Mouse (Mus musculus): Measurements from ENCODE around the gene R3hcc1l. TPM values are rescaled to one million over a fixed set of nuclear protein-coding genes. Genes with fewer than 3 reads are reported as not detected.
A peak's percentile ranks its signal among the peaks of the same experiment; 100 is the strongest.

Gene R3hcc1l
- polyA plus RNA-seq, 1 experiment from 2014 or later = 19.2 TPM

GRCm38 (mm10) chr19:42537600-42537999 is 19.0 kb downstream of the R3hcc1l start:
- Histone ChIP-seq H3K9ac (ENCODE audit: low read length) (no peak overlapping the region), H3K4me3 (ENCODE audit: low read length) (no peak overlapping the region), H3K4me2 (ENCODE audit: low read depth, low read length) (no peak overlapping the region), H3K4me1 (replicated peaks; ENCODE audit: control insufficient read depth, insufficient read depth, low read length) (peaks cover 5% of the 10 kb centered on the region), H3K9me3 (ENCODE audit: control insufficient read depth, low read length) (no peaks in the 10 kb centered on the region), H3K27me3 (ENCODE audit: control insufficient read depth, insufficient read depth, low read depth, low read length) (no peaks in the 10 kb centered on the region), H3K36me3 (ENCODE audit: control insufficient read depth, insufficient read depth, low read length) (no peaks in the 10 kb centered on the region), H3K27ac (ENCODE audit: low read length) (no peak overlapping the region)
- 97% methylated on average over 1 of the region's 1 CpGs for WGBS
- ATAC-seq (ENCODE audit: low read depth) = no peak

- WGBS = 63% methylated on average over 2 of the region's 2 CpGs
- Histone ChIP-seq H3K27ac (ENCODE audit: low read length) (no peak overlapping the region), H3K9me3 (ENCODE audit: control insufficient read depth, low read length) (no peaks in the 10 kb centered on the region), H3K4me2 (ENCODE audit: low read depth, low read length) (no peak overlapping the region), H3K27me3 (ENCODE audit: control insufficient read depth, insufficient read depth, low read depth, low read length) (no peaks in the 10 kb centered on the region), H3K4me3 (ENCODE audit: low read length) (no peak overlapping the region), H3K9ac (ENCODE audit: low read length) (no peak overlapping the region), H3K4me1 (replicated peaks; ENCODE audit: control insufficient read depth, insufficient read depth, low read length) (peaks cover 5% of the 10 kb centered on the region), H3K36me3 (ENCODE audit: control insufficient read depth, insufficient read depth, low read length) (no peaks in the 10 kb centered on the region)
- no peak for ATAC-seq (ENCODE audit: low read depth)
These were observed 20.4 kb downstream of the R3hcc1l start for GRCm38 (mm10) chr19:42538911-42539310.

DNA sequence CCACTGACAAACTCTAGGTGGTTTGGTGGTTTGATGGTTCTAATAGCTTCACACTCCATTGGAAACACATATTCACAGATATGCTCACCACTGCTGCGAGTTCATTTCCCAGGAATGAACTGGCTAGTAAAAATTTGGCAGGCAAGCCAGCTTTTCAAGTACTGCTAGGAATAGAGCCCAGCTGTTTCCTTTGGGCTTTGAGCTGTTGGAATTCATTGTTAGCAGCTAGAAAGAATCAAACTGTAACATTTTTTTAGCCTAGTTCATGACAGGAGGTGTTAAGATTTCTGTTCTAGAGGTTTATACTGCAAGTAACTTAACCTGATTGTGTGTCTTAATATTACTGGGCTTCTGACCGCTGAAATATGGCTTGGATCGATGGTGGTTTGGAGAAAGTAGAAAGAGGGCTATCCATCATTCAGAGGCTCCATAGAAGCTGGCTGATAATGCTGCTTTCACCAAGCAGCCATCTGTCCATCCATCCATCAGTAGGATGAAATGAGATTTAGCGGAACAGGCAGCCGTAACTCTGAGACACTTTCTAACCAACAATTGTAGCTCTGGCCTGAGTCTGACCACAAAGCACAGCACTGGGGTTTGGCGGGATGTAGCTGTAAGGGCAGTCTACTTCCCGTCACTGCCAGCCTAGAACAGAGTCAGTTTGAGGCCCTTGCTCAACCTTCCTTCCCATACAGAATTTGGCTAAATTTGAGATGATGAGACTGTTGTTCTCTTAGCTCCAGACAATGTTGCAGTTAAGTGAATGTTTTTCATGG is 21.0 kb downstream of the R3hcc1l start:
- WGBS = 45% methylated on average over 7 of the region's 7 CpGs
- ATAC-seq (ENCODE audit: low read depth) = peak; percentile 76

DNA sequence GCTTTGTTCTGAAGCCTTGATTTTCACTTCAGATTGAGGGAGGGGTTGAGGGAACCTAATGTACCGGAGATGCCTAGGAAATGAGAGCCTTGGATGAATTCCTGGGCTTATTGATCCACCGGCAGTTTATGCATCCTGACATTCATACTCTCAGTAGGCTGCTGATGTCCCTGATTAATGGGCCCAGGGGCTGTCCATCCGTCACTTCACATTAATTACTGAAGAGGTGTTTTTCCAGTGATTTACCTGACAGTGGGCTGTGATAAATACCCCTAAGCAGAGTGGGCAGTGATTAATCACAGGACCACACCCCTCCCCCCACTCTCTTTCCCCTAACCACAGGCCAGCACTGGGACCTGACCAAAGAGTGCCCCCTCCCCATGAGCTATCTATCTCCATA is 22.1 kb downstream of the R3hcc1l start:
- no peak overlapping the region for H3K27ac ChIP-seq (ENCODE audit: low read length)
- 81% methylated on average over 3 of the region's 3 CpGs for WGBS
- no peaks in the 10 kb centered on the region for H3K9me3 ChIP-seq (ENCODE audit: control insufficient read depth, low read length)
- peaks cover 5% of the 10 kb centered on the region for H3K4me1 ChIP-seq (replicated peaks; ENCODE audit: control insufficient read depth, insufficient read depth, low read length)
- no peaks in the 10 kb centered on the region for H3K27me3 ChIP-seq (ENCODE audit: control insufficient read depth, insufficient read depth, low read depth, low read length)
- H3K4me3 ChIP-seq (ENCODE audit: low read length) = no peak overlapping the region
- H3K36me3 ChIP-seq (ENCODE audit: control insufficient read depth, insufficient read depth, low read length) = no peaks in the 10 kb centered on the region
- no peak overlapping the region for H3K4me2 ChIP-seq (ENCODE audit: low read depth, low read length)
- ATAC-seq (ENCODE audit: low read depth) = no peak
- no peak overlapping the region for H3K9ac ChIP-seq (ENCODE audit: low read length)

More for the DNA sequence above, 21.0 kb downstream of the R3hcc1l start:
- no peaks in the 10 kb centered on the region for H3K27me3 ChIP-seq (ENCODE audit: control insufficient read depth, insufficient read depth, low read depth, low read length)
- H3K4me3 ChIP-seq (ENCODE audit: low read length) = no peak overlapping the region
- H3K4me2 ChIP-seq (ENCODE audit: low read depth, low read length) = no peak overlapping the region
- no peak overlapping the region for H3K9ac ChIP-seq (ENCODE audit: low read length)
- H3K9me3 ChIP-seq (ENCODE audit: control insufficient read depth, low read length) = no peaks in the 10 kb centered on the region
- no peak overlapping the region; the same call in 1 of the 2 replicates for H3K27ac ChIP-seq (ENCODE audit: low read length)
- H3K4me1 ChIP-seq (replicated peaks; ENCODE audit: control insufficient read depth, insufficient read depth, low read length) = peaks cover 5% of the 10 kb centered on the region
- no peaks in the 10 kb centered on the region for H3K36me3 ChIP-seq (ENCODE audit: control insufficient read depth, insufficient read depth, low read length)

DNA sequence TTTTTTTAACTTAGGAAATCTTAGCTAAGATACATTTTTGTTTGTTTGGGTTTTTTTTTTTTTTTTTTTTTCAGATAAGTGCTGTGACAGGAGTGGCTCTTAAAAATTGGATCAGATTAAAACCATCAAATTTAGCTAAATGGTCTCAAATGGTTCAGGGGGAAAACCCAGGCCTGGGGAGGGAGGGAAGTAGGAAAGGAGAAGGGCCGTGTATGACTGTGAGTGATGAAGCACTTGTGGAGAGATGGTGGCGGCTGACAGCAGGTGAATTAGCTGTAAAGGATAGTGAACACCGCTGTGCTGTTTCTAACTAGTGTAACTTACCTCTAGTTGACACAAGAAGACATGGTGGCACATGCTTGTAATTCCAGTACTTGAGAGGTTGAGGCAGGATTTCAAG is 40.1 kb downstream of the R3hcc1l start:
- 75% methylated on average over 3 of the region's 3 CpGs for WGBS
- no peak for ATAC-seq (ENCODE audit: low read depth)
- H3K27me3 ChIP-seq (ENCODE audit: control insufficient read depth, insufficient read depth, low read depth, low read length) = no peaks in the 10 kb centered on the region
- no peak overlapping the region for H3K4me3 ChIP-seq (ENCODE audit: low read length)
- H3K36me3 ChIP-seq (ENCODE audit: control insufficient read depth, insufficient read depth, low read length) = peaks cover 3% of the 10 kb centered on the region; the same call in 1 of the 2 replicates
- H3K4me1 ChIP-seq (replicated peaks; ENCODE audit: control insufficient read depth, insufficient read depth, low read length) = no peaks in the 10 kb centered on the region
- no peak overlapping the region for H3K27ac ChIP-seq (ENCODE audit: low read length)
- H3K4me2 ChIP-seq (ENCODE audit: low read depth, low read length) = no peak overlapping the region
- no peak overlapping the region for H3K9ac ChIP-seq (ENCODE audit: low read length)
- no peaks in the 10 kb centered on the region for H3K9me3 ChIP-seq (ENCODE audit: control insufficient read depth, low read length)

GRCm38 (mm10) chr19:42561991-42562390 is 43.4 kb downstream of the R3hcc1l start:
- H3K4me1 ChIP-seq (replicated peaks; ENCODE audit: control insufficient read depth, insufficient read depth, low read length) = no peaks in the 10 kb centered on the region
- WGBS = 97% methylated on average over 1 of the region's 1 CpGs
- H3K4me3 ChIP-seq (ENCODE audit: low read length) = no peak overlapping the region
- no peaks in the 10 kb centered on the region for H3K27me3 ChIP-seq (ENCODE audit: control insufficient read depth, insufficient read depth, low read depth, low read length)
- no peak overlapping the region for H3K9ac ChIP-seq (ENCODE audit: low read length)
- H3K9me3 ChIP-seq (ENCODE audit: control insufficient read depth, low read length) = no peaks in the 10 kb centered on the region
- H3K4me2 ChIP-seq (ENCODE audit: low read depth, low read length) = no peak overlapping the region
- no peak overlapping the region for H3K27ac ChIP-seq (ENCODE audit: low read length)
- H3K36me3 ChIP-seq (ENCODE audit: control insufficient read depth, insufficient read depth, low read length) = peaks cover 3% of the 10 kb centered on the region; the same call in 1 of the 2 replicates
- ATAC-seq (ENCODE audit: low read depth) = no peak

GRCm38 (mm10) chr19:42562981-42563380 is 44.4 kb downstream of the R3hcc1l start:
- Histone ChIP-seq H3K27ac (ENCODE audit: low read length) (no peak overlapping the region), H3K9ac (ENCODE audit: low read length) (no peak overlapping the region), H3K9me3 (ENCODE audit: control insufficient read depth, low read length) (no peaks in the 10 kb centered on the region), H3K27me3 (ENCODE audit: control insufficient read depth, insufficient read depth, low read depth, low read length) (no peaks in the 10 kb centered on the region), H3K4me3 (ENCODE audit: low read length) (no peak overlapping the region), H3K36me3 (ENCODE audit: control insufficient read depth, insufficient read depth, low read length) (peaks cover 3% of the 10 kb centered on the region; the same call in 1 of the 2 replicates), H3K4me2 (ENCODE audit: low read depth, low read length) (no peak overlapping the region), H3K4me1 (replicated peaks; ENCODE audit: control insufficient read depth, insufficient read depth, low read length) (no peaks in the 10 kb centered on the region)
- WGBS = 98% methylated on average over 3 of the region's 3 CpGs
- ATAC-seq (ENCODE audit: low read depth) = no peak

DNA sequence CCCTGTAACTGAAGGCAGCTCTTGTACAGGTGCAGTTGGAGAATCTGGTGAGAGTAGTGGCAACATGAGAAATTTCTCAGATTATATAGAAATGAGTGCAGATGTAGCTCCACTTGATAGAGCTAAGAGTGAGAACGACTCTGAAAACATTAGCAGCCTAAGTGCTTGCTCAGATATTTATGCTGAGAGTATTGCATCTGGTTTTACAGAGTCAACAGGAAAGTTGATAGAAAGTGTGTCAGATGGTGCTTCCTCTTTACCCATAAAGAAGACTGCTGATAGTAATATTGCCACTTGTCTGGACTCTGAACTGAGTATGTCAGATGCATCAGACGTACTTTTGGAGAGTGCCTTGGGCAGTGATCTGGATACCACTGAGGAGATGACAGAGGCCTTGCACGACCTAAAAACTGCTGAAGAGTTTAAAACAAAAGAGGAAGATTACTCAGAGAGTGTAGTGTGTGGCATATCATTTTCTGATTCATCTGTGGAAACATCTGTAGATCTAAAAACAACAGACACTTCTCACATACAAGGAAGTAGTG is 45.2 kb downstream of the R3hcc1l start:
- 79% methylated on average over 3 of the region's 3 CpGs for WGBS
- H3K9ac ChIP-seq (ENCODE audit: low read length) = no peak overlapping the region
- no peaks in the 10 kb centered on the region for H3K27me3 ChIP-seq (ENCODE audit: control insufficient read depth, insufficient read depth, low read depth, low read length)
- H3K4me3 ChIP-seq (ENCODE audit: low read length) = no peak overlapping the region
- H3K4me1 ChIP-seq (replicated peaks; ENCODE audit: control insufficient read depth, insufficient read depth, low read length) = no peaks in the 10 kb centered on the region
- no peak overlapping the region for H3K27ac ChIP-seq (ENCODE audit: low read length)
- no peak overlapping the region for H3K4me2 ChIP-seq (ENCODE audit: low read depth, low read length)
- peaks cover 3% of the 10 kb centered on the region; the same call in 1 of the 2 replicates for H3K36me3 ChIP-seq (ENCODE audit: control insufficient read depth, insufficient read depth, low read length)
- ATAC-seq (ENCODE audit: low read depth) = no peak
- H3K9me3 ChIP-seq (ENCODE audit: control insufficient read depth, low read length) = no peaks in the 10 kb centered on the region

GRCm38 (mm10) chr19:42566283-42567019 is 47.9 kb downstream of the R3hcc1l start:
- Histone ChIP-seq H3K9me3 (ENCODE audit: control insufficient read depth, low read length) (no peaks in the 10 kb centered on the region), H3K4me3 (ENCODE audit: low read length) (no peak overlapping the region), H3K4me2 (ENCODE audit: low read depth, low read length) (no peak overlapping the region), H3K36me3 (ENCODE audit: control insufficient read depth, insufficient read depth, low read length) (peaks cover 3% of the 10 kb centered on the region; the same call in 1 of the 2 replicates), H3K27me3 (ENCODE audit: control insufficient read depth, insufficient read depth, low read depth, low read length) (no peaks in the 10 kb centered on the region), H3K4me1 (replicated peaks; ENCODE audit: control insufficient read depth, insufficient read depth, low read length) (no peaks in the 10 kb centered on the region), H3K9ac (ENCODE audit: low read length) (no peak overlapping the region), H3K27ac (ENCODE audit: low read length) (peak overlapping the region; percentile 36; the same call in 1 of the 2 replicates)
- WGBS = 71% methylated on average over 4 of the region's 4 CpGs
- peak; percentile 79; the same call in 1 of the 2 replicates for ATAC-seq (ENCODE audit: low read depth)

All from lung, embryonic 16.5 days (tissue).